25 mouse cellular contexts compared by ENCODE assay signal in genomic region chr5:73353978-73354377, GRCm38 (mm10). TPM values are rescaled to one million over a fixed set of nuclear protein-coding genes. Genes with fewer than 3 reads are reported as not detected.
A peak's percentile ranks its signal among the peaks of the same experiment; 100 is the strongest.
DNase-seq lines count a peak whose midpoint lies in the region; ATAC-seq and TF ChIP-seq lines count a peak whose summit lies in the region.
"Had no signal": no experiment of that assay in that cellular context is flagged by ENCODE, and none has a peak within 500 bp of the region (broad histone marks: within the 10 kb centered on the region; RNA-seq: fewer than 3 reads in every experiment).

No protein-coding gene starts in this region.

- no peaks in the 10 kb centered on the region for H3K9me3 ChIP-seq in hindbrain, embryonic 16.5 days (ENCODE audit: control insufficient read depth, low read length)
- no peaks in the 10 kb centered on the region for H3K9me3 ChIP-seq in hindbrain, embryonic 11.5 days (ENCODE audit: control insufficient read depth, low read length)
- no peaks in the 10 kb centered on the region for H3K9me3 ChIP-seq in MEL (replicated peaks; ENCODE audit: insufficient read depth, low read length)
- no peaks in the 10 kb centered on the region for H3K9me3 ChIP-seq in intestine, postnatal 0 days (ENCODE audit: control insufficient read depth)
- no peaks in the 10 kb centered on the region for H3K9me3 ChIP-seq in limb, embryonic 10.5 days (replicated peaks)
- H3K9me3 ChIP-seq: embryonic facial prominence, embryonic 13.5 days; hindbrain, embryonic 12.5 days; limb, embryonic 15.5 days had no signal

- no peak for TF ChIP-seq RAD21 in MEL (IDR thresholded peaks at IDR 0.05; ENCODE audit: low read depth, low read length)

- TF ChIP-seq EP300 in MEL (IDR thresholded peaks at IDR 0.05; ENCODE audit: low read depth in 1 of 2, low read length in 2 of 2), result peak; percentile 92 to 94

- H3K4me2 ChIP-seq in hindbrain, embryonic 16.5 days (ENCODE audit: low read length), result no peak overlapping the region
- no peak overlapping the region for H3K4me2 ChIP-seq in hindbrain, embryonic 11.5 days (replicated peaks; ENCODE audit: low read depth, low read length)
- H3K4me2 ChIP-seq in intestine, postnatal 0 days (replicated peaks; ENCODE audit: low read depth), result no peak overlapping the region
- H3K4me2 ChIP-seq: embryonic facial prominence, embryonic 13.5 days; heart, embryonic 11.5 days; hindbrain, embryonic 12.5 days; limb, embryonic 15.5 days had no signal

- no peak for TF ChIP-seq CTCF in MEL (IDR thresholded peaks at IDR 0.05 in 2 of 3, conservative IDR thresholded peaks at IDR 0.05 in 1 of 3; ENCODE audit: control insufficient read depth in 1 of 3, insufficient read depth in 1 of 3, low read depth in 2 of 3, low read length in 3 of 3, poor library complexity in 1 of 3, severe bottlenecking in 1 of 3)
- no peak for TF ChIP-seq CTCF in intestine, postnatal 0 days (IDR thresholded peaks at IDR 0.05; ENCODE audit: low read depth)

- H3K27me3 ChIP-seq in hindbrain, embryonic 16.5 days (replicated peaks; ENCODE audit: control insufficient read depth, insufficient read depth, low read length), result no peaks in the 10 kb centered on the region
- no peaks in the 10 kb centered on the region for H3K27me3 ChIP-seq in hindbrain, embryonic 11.5 days (ENCODE audit: control insufficient read depth, insufficient read depth, low read length)
- H3K27me3 ChIP-seq in MEL (ENCODE audit: control insufficient read depth in 1 of 2, insufficient read depth in 2 of 2, low read length in 2 of 2), result peaks cover 0 to 1% of the 10 kb centered on the region in 2 experiments; a peak in 1 of 4 replicates
- H3K27me3 ChIP-seq in intestine, postnatal 0 days (replicated peaks; ENCODE audit: control insufficient read depth, insufficient read depth, low read length), result no peaks in the 10 kb centered on the region
- H3K27me3 ChIP-seq in limb, embryonic 10.5 days (ENCODE audit: low read depth, poor library complexity, severe bottlenecking), result 0 out of 2 replicates have a peak, but pooled peaks cover under 1% of the 10 kb centered on the region
- H3K27me3 ChIP-seq: embryonic facial prominence, embryonic 13.5 days; hindbrain, embryonic 12.5 days had no signal

- H3K9ac ChIP-seq in hindbrain, embryonic 16.5 days (ENCODE audit: low read depth, low read length), result no peak overlapping the region
- H3K9ac ChIP-seq in hindbrain, embryonic 11.5 days (ENCODE audit: low read depth, low read length), result no peak overlapping the region
- H3K9ac ChIP-seq in MEL (ENCODE audit: control insufficient read depth, low read depth, low read length, poor library complexity, severe bottlenecking), result no peak overlapping the region
- H3K9ac ChIP-seq in intestine, postnatal 0 days (ENCODE audit: low read depth, low read length), result no peak overlapping the region
- H3K9ac ChIP-seq: embryonic facial prominence, embryonic 13.5 days; forebrain, postnatal 0 days; hindbrain, embryonic 12.5 days; limb, embryonic 15.5 days had no signal

- no peaks in the 10 kb centered on the region; the same call in 1 of the 2 replicates for H3K4me1 ChIP-seq in hindbrain, embryonic 16.5 days (ENCODE audit: control insufficient read depth, insufficient read depth, low read depth, low read length)
- H3K4me1 ChIP-seq in hindbrain, embryonic 11.5 days (replicated peaks; ENCODE audit: control insufficient read depth, insufficient read depth, low read length), result no peaks in the 10 kb centered on the region
- H3K4me1 ChIP-seq in MEL (ENCODE audit: control insufficient read depth in 1 of 2, insufficient read depth in 2 of 2, low read length in 2 of 2), result peaks cover 20 to 33% of the 10 kb centered on the region in 2 experiments
- H3K4me1 ChIP-seq in intestine, postnatal 0 days (replicated peaks; ENCODE audit: control insufficient read depth, insufficient read depth, low read length), result peaks cover 24% of the 10 kb centered on the region
- H3K4me1 ChIP-seq in limb, embryonic 10.5 days, result no peaks in the 10 kb centered on the region
- H3K4me1 ChIP-seq: limb, embryonic 15.5 days; megakaryocyte, embryonic 14.5 days had no signal

- no peaks in the 10 kb centered on the region for H3K79me2 ChIP-seq in MEL (ENCODE audit: control insufficient read depth, insufficient read depth, low read length, poor library complexity)

- 48% methylated on average over 3 of the region's 3 CpGs for WGBS in hindbrain, embryonic 16.5 days
- 78% methylated on average over 3 of the region's 3 CpGs for WGBS in hindbrain, embryonic 11.5 days
- 21% methylated on average over 3 of the region's 3 CpGs for WGBS in intestine, postnatal 0 days
- WGBS in limb, embryonic 10.5 days, result 88% methylated on average over 3 of the region's 3 CpGs

- no peak overlapping the region for H3K4me3 ChIP-seq in hindbrain, embryonic 16.5 days (ENCODE audit: low read length)
- no peak overlapping the region for H3K4me3 ChIP-seq in hindbrain, embryonic 11.5 days (ENCODE audit: low read depth, low read length)
- H3K4me3 ChIP-seq in MEL (ENCODE audit: control insufficient read depth in 1 of 2, insufficient read depth in 1 of 2, low read depth in 2 of 2, low read length in 2 of 2), result peak overlapping the region in 1 of 2 experiments; percentile 20; a peak in 1 of 4 replicates
- no peak overlapping the region for H3K4me3 ChIP-seq in intestine, postnatal 0 days (ENCODE audit: low read depth, low read length)
- no peak overlapping the region for H3K4me3 ChIP-seq in limb, embryonic 10.5 days
- H3K4me3 ChIP-seq: embryonic facial prominence, embryonic 13.5 days; gastrocnemius, adult 2 months; hindbrain, embryonic 12.5 days; limb, embryonic 15.5 days; megakaryocyte, embryonic 14.5 days had no signal

- no peak for TF ChIP-seq POLR2A in MEL (IDR thresholded peaks at IDR 0.05; ENCODE audit: control insufficient read depth in 1 of 2, insufficient read depth in 1 of 2, low read depth in 1 of 2, low read length in 2 of 2, poor library complexity in 1 of 2)

- ATAC-seq in hindbrain, embryonic 16.5 days, result 0 out of 2 replicates have a peak, but pooled peaks have one; percentile 17
- ATAC-seq in hindbrain, embryonic 11.5 days (ENCODE audit: low FRiP score), result no peak
- ATAC-seq in intestine, postnatal 0 days, result no peak
- peak; percentile 44 for ATAC-seq in megakaryocyte progenitor cell, adult 5-6 weeks (replicated peaks; ENCODE audit: poor library complexity)
- ATAC-seq: forebrain, postnatal 0 days; lung, postnatal 0 days had no signal

- H3K36me3 ChIP-seq in hindbrain, embryonic 16.5 days (ENCODE audit: control insufficient read depth, insufficient read depth, low read length), result no peaks in the 10 kb centered on the region
- no peaks in the 10 kb centered on the region for H3K36me3 ChIP-seq in hindbrain, embryonic 11.5 days (ENCODE audit: control insufficient read depth, insufficient read depth, low read length)
- H3K36me3 ChIP-seq in MEL (ENCODE audit: control insufficient read depth in 1 of 2, insufficient read depth in 2 of 2, low read length in 2 of 2), result peaks cover 0 to 20% of the 10 kb centered on the region in 2 experiments; a peak in 2 of 4 replicates
- H3K36me3 ChIP-seq in intestine, postnatal 0 days (ENCODE audit: control insufficient read depth, insufficient read depth), result no peaks in the 10 kb centered on the region
- H3K36me3 ChIP-seq in limb, embryonic 10.5 days, result no peaks in the 10 kb centered on the region
- H3K36me3 ChIP-seq: embryonic facial prominence, embryonic 13.5 days; hindbrain, embryonic 12.5 days; limb, embryonic 15.5 days had no signal

- DNase-seq in hindbrain, embryonic 11.5 days (ENCODE audit: low spot score), result no peak
- peak; percentile 40 for DNase-seq in MEL (ENCODE audit: low read depth, low spot score)
- DNase-seq in MN1 (ENCODE audit: low spot score), result no peak
- no peak for DNase-seq in heart, adult 9 months (ENCODE audit: low spot score in 2 of 2)
- DNase-seq in limb, embryonic 10.5 days (ENCODE audit: low spot score), result no peak
- DNase-seq: adrenal gland, adult 2 months; cerebellum, adult 9-10 months; gastrocnemius, adult 2 months; heart, postnatal 10 days; kidney, adult 18-20 months; layer of hippocampus, postnatal 36 days; right cerebral cortex, adult 18-20 months; spleen, adult 18-20 months; thymus, adult 18-20 months had no signal

- H3K27ac ChIP-seq in hindbrain, embryonic 16.5 days (ENCODE audit: low read depth, low read length), result no peak overlapping the region
- H3K27ac ChIP-seq in hindbrain, embryonic 11.5 days (ENCODE audit: low read depth, low read length), result no peak overlapping the region
- H3K27ac ChIP-seq in MEL (ENCODE audit: control insufficient read depth, low read depth, low read length), result peak overlapping the region; percentile 17; the same call in 1 of the 2 replicates
- peak overlapping the region; percentile 60 for H3K27ac ChIP-seq in intestine, postnatal 0 days (ENCODE audit: low read depth, low read length)
- H3K27ac ChIP-seq in limb, embryonic 10.5 days, result no peak overlapping the region
- H3K27ac ChIP-seq: embryonic facial prominence, embryonic 13.5 days; gastrocnemius, adult 2 months; hindbrain, embryonic 12.5 days; kidney, postnatal 0 days; limb, embryonic 15.5 days had no signal

TF ChIP-seq in MEL, 35 proteins besides CTCF, POLR2A, EP300 and RAD21 (continues in another document):
- no peak for TF ChIP-seq ZKSCAN1 (IDR thresholded peaks at IDR 0.05; ENCODE audit: low read depth, low read length)
- TF ChIP-seq RCOR1 (IDR thresholded peaks at IDR 0.05; ENCODE audit: low read depth, low read length), result peak; percentile 89

RNA-seq across cellular contexts. Expression of gene Ociad2, which starts 13.2 kb away (rescaled TPM):
- 26.6 and 27.4 TPM in 2 replicates for polyA plus RNA-seq in hindbrain, embryonic 16.5 days (2015; fragmentation: Nextera tagmentation; extraction: Ambion mirVana)
- polyA plus RNA-seq in hindbrain, embryonic 11.5 days (2014; fragmentation: Nextera tagmentation; extraction: Ambion mirVana), result 8.0 and 9.8 TPM in 2 replicates
- total RNA-seq in MEL (2012; rRNA removed), result 2.7 and 3.9 TPM in 2 replicates
- polyA plus RNA-seq in MEL (2012; ENCODE audit: insufficient read depth in 1 of 2, insufficient read length in 2 of 2, low read depth in 1 of 2, low replicate concordance in 2 of 2, missing spikeins in 1 of 2), result 10 to 100 TPM in 1 of 2 experiments, not detected in 1; 11.0 TPM
- polyA plus RNA-seq in intestine, postnatal 0 days (2015; fragmentation: Nextera tagmentation; extraction: Ambion mirVana), result 225 and 241 TPM in 2 replicates
- total RNA-seq in megakaryocyte progenitor cell, adult 5-6 weeks (2015), result 4.7 and 6.9 TPM in 2 replicates
- total RNA-seq in megakaryocyte progenitor cell, adult 5-6 weeks (2017), result 5.5 and 7.9 TPM in 2 replicates
- 6.0 and 6.6 TPM in 2 replicates for polyA plus RNA-seq in limb, embryonic 10.5 days (2016; fragmentation: Nextera tagmentation; extraction: Ambion mirVana)

RNA-seq across cellular contexts. Expression of gene Cwh43, which starts 51.9 kb away (rescaled TPM):
- 0.44 and 0.46 TPM in 2 replicates for polyA plus RNA-seq in hindbrain, embryonic 16.5 days (2015; fragmentation: Nextera tagmentation; extraction: Ambion mirVana)
- not detected in 2 replicates for polyA plus RNA-seq in hindbrain, embryonic 11.5 days (2014; fragmentation: Nextera tagmentation; extraction: Ambion mirVana)
- total RNA-seq in MEL (2012; rRNA removed), result not detected in 2 replicates
- not detected for polyA plus RNA-seq in MEL (2012; ENCODE audit: insufficient read depth in 1 of 2, insufficient read length in 2 of 2, low read depth in 1 of 2, low replicate concordance in 2 of 2, missing spikeins in 1 of 2)
- polyA plus RNA-seq in intestine, postnatal 0 days (2015; fragmentation: Nextera tagmentation; extraction: Ambion mirVana), result 0.34 and 0.84 TPM in 2 replicates
- total RNA-seq in megakaryocyte progenitor cell, adult 5-6 weeks (2015), result not detected in 2 replicates
- total RNA-seq in megakaryocyte progenitor cell, adult 5-6 weeks (2017), result not detected in 2 replicates
- polyA plus RNA-seq in limb, embryonic 10.5 days (2016; fragmentation: Nextera tagmentation; extraction: Ambion mirVana), result not detected in 2 replicates
- total RNA-seq: gastrocnemius, adult 2 months; heart, postnatal 10 days had no signal
- polyA plus RNA-seq: adrenal gland, adult 2 months; heart, embryonic 11.5 days; hindbrain, embryonic 12.5 days; lung, postnatal 0 days had no signal

Comparison
In these comparisons a context has a peak if more than half of its experiments do, and no peak if none do; other contexts are left out.
1. ATAC-seq: peak in hindbrain, embryonic 16.5 days (single experiment) and megakaryocyte progenitor cell, adult 5-6 weeks (single experiment); none in hindbrain, embryonic 11.5 days (single experiment) and intestine, postnatal 0 days (single experiment).
2. H3K27ac ChIP-seq: peak in MEL (single experiment) and intestine, postnatal 0 days (single experiment); none in hindbrain, embryonic 16.5 days (single experiment), hindbrain, embryonic 11.5 days (single experiment) and limb, embryonic 10.5 days (single experiment).